Mouse (Mus musculus): ENCODE data around the gene Magi2.

- TF ChIP-seq CTCF (IDR thresholded peaks at IDR 0.05): no peak
- no peak for TF ChIP-seq EP300 (IDR thresholded peaks at IDR 0.05)
Observed at GRCm38 (mm10) chr5:20299816-20300215, 1073.0 kb downstream of the Magi2 start.

Data from lung, postnatal 0 days (tissue).